Mouse (Mus musculus): ENCODE measurements around the gene Itgb7. TPM values are rescaled to one million over a fixed set of nuclear protein-coding genes. Genes with fewer than 3 reads are reported as not detected.

Gene Itgb7
- polyA plus RNA-seq, 1 experiment, result 2.0 TPM

- no peak overlapping the region for H3K4me2 ChIP-seq (ENCODE audit: low read depth)
- no peaks in the 10 kb centered on the region for H3K27me3 ChIP-seq (ENCODE audit: control insufficient read depth, insufficient read depth, insufficient read length)
- H3K79me2 ChIP-seq (ENCODE audit: control insufficient read depth, insufficient read depth), result no peaks in the 10 kb centered on the region
- no peak overlapping the region for H3K4me3 ChIP-seq
- H3ac ChIP-seq (ENCODE audit: control insufficient read depth, insufficient read length), result no peak overlapping the region
- no peak for TF ChIP-seq REST (IDR thresholded peaks at IDR 0.05; ENCODE audit: insufficient read depth, insufficient read length)
- TF ChIP-seq POLR2A (IDR thresholded peaks at IDR 0.05; ENCODE audit: insufficient read length, low read depth), result no peak
- TF ChIP-seq MYOG (IDR thresholded peaks at IDR 0.05; ENCODE audit: control insufficient read depth in 1 of 3, insufficient read depth in 1 of 3, insufficient read length in 2 of 3, low read depth in 2 of 3), result no peak
- no peak for TF ChIP-seq E2F4 (IDR thresholded peaks at IDR 0.05; ENCODE audit: insufficient read depth)
- TF ChIP-seq MAX (IDR thresholded peaks at IDR 0.05; ENCODE audit: low read depth), result no peak
- TF ChIP-seq MYOD1 (IDR thresholded peaks at IDR 0.05; ENCODE audit: control insufficient read depth in 1 of 3, insufficient read length in 2 of 3, low read depth in 2 of 3), result no peak
- TF ChIP-seq POLR2AphosphoS2 (IDR thresholded peaks at IDR 0.05; ENCODE audit: insufficient read length, low read depth), result no peak
- H3K36me3 ChIP-seq (ENCODE audit: control insufficient read depth, insufficient read depth), result no peaks in the 10 kb centered on the region
Measured at GRCm38 (mm10) chr15:102175736-102176319, 55.9 kb downstream of the Itgb7 start.

- H3ac ChIP-seq (ENCODE audit: control insufficient read depth, insufficient read length), result no peak overlapping the region
- no peaks in the 10 kb centered on the region for H3K27me3 ChIP-seq (ENCODE audit: control insufficient read depth, insufficient read depth, insufficient read length)
- H3K4me2 ChIP-seq (ENCODE audit: low read depth), result no peak overlapping the region
- no peaks in the 10 kb centered on the region for H3K79me2 ChIP-seq (ENCODE audit: control insufficient read depth, insufficient read depth)
- no peak overlapping the region for H3K4me3 ChIP-seq
- H3K36me3 ChIP-seq (ENCODE audit: control insufficient read depth, insufficient read depth), result no peaks in the 10 kb centered on the region
- no peak for TF ChIP-seq E2F4 (IDR thresholded peaks at IDR 0.05; ENCODE audit: insufficient read depth)
- no peak for TF ChIP-seq MAX (IDR thresholded peaks at IDR 0.05; ENCODE audit: low read depth)
- no peak for TF ChIP-seq CEBPB (IDR thresholded peaks at IDR 0.05; ENCODE audit: insufficient read depth, poor library complexity, severe bottlenecking)
- TF ChIP-seq TCF12 (IDR thresholded peaks at IDR 0.05; ENCODE audit: insufficient read depth, poor library complexity, severe bottlenecking), result no peak
- no peak for TF ChIP-seq TCF3 (IDR thresholded peaks at IDR 0.05; ENCODE audit: insufficient read length, low read depth)
- no peak for TF ChIP-seq USF1 (IDR thresholded peaks at IDR 0.05; ENCODE audit: low read depth)
- TF ChIP-seq POLR2A (IDR thresholded peaks at IDR 0.05; ENCODE audit: insufficient read length, low read depth), result no peak
Measured at GRCm38 (mm10) chr15:102173581-102173980, 58.2 kb downstream of the Itgb7 start.

GRCm38 (mm10) chr15:102169064-102169463 lies 62.7 kb downstream of the Itgb7 start:
- no peak overlapping the region for H3K4me2 ChIP-seq (ENCODE audit: low read depth)
- no peaks in the 10 kb centered on the region for H3K79me2 ChIP-seq (ENCODE audit: control insufficient read depth, insufficient read depth)
- TF ChIP-seq TCF3 (IDR thresholded peaks at IDR 0.05; ENCODE audit: insufficient read length, low read depth) (no peak), TCF12 (IDR thresholded peaks at IDR 0.05; ENCODE audit: insufficient read depth, poor library complexity, severe bottlenecking) (no peak), POLR2A (IDR thresholded peaks at IDR 0.05; ENCODE audit: insufficient read length, low read depth) (no peak), E2F4 (IDR thresholded peaks at IDR 0.05; ENCODE audit: insufficient read depth) (no peak), REST (IDR thresholded peaks at IDR 0.05; ENCODE audit: insufficient read depth, insufficient read length) (no peak), MAX (IDR thresholded peaks at IDR 0.05; ENCODE audit: low read depth) (no peak), MYOG (IDR thresholded peaks at IDR 0.05; ENCODE audit: control insufficient read depth in 1 of 3, insufficient read depth in 1 of 3, insufficient read length in 2 of 3, low read depth in 2 of 3) (no peak), USF1 (IDR thresholded peaks at IDR 0.05; ENCODE audit: low read depth) (no peak), POLR2AphosphoS2 (IDR thresholded peaks at IDR 0.05; ENCODE audit: insufficient read length, low read depth) (no peak), SRF (IDR thresholded peaks at IDR 0.05; ENCODE audit: control insufficient read depth, insufficient read length, low read depth) (no peak), CEBPB (IDR thresholded peaks at IDR 0.05; ENCODE audit: insufficient read depth, poor library complexity, severe bottlenecking) (no peak), MYOD1 (IDR thresholded peaks at IDR 0.05; ENCODE audit: control insufficient read depth in 1 of 3, insufficient read length in 2 of 3, low read depth in 2 of 3) (no peak)
- no peak overlapping the region for H3ac ChIP-seq (ENCODE audit: control insufficient read depth, insufficient read length)
- no peaks in the 10 kb centered on the region for H3K36me3 ChIP-seq (ENCODE audit: control insufficient read depth, insufficient read depth)
- H3K4me3 ChIP-seq, result no peak overlapping the region
- H3K27me3 ChIP-seq (ENCODE audit: control insufficient read depth, insufficient read depth, insufficient read length), result no peaks in the 10 kb centered on the region

DNA sequence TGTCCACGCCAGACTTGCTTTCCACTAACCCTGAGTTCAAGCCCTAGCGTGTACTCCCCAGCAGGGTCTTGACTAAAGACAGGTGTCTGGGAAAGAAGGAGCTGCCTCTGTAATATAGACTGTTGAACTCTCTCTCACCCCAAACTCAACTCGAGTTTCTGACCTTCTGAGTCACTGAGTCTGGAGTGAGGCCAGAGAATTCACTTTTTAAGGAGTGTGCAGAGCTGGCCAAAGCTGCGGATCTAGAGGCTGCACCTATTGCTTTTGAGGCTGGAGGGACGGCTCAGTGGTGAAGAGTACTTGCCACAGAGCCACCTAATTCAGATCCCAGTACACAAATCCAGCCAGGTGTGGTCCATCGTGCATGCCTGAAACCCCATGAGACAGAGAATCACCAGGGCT lies 64.1 kb downstream of the Itgb7 start:
- H3K36me3 ChIP-seq (ENCODE audit: control insufficient read depth, insufficient read depth), result no peaks in the 10 kb centered on the region
- H3K4me3 ChIP-seq, result no peak overlapping the region
- TF ChIP-seq MYOG (IDR thresholded peaks at IDR 0.05; ENCODE audit: control insufficient read depth in 1 of 3, insufficient read depth in 1 of 3, insufficient read length in 2 of 3, low read depth in 2 of 3), result peak in 1 of 3 experiments; percentile 26
- no peak for TF ChIP-seq TCF12 (IDR thresholded peaks at IDR 0.05; ENCODE audit: insufficient read depth, poor library complexity, severe bottlenecking)
- TF ChIP-seq SRF (IDR thresholded peaks at IDR 0.05; ENCODE audit: control insufficient read depth, insufficient read length, low read depth), result no peak
- TF ChIP-seq POLR2AphosphoS2 (IDR thresholded peaks at IDR 0.05; ENCODE audit: insufficient read length, low read depth), result no peak
- no peak for TF ChIP-seq USF1 (IDR thresholded peaks at IDR 0.05; ENCODE audit: low read depth)
- TF ChIP-seq E2F4 (IDR thresholded peaks at IDR 0.05; ENCODE audit: insufficient read depth), result no peak
- no peak for TF ChIP-seq MAX (IDR thresholded peaks at IDR 0.05; ENCODE audit: low read depth)
- TF ChIP-seq TCF3 (IDR thresholded peaks at IDR 0.05; ENCODE audit: insufficient read length, low read depth), result no peak
- TF ChIP-seq POLR2A (IDR thresholded peaks at IDR 0.05; ENCODE audit: insufficient read length, low read depth), result no peak
- TF ChIP-seq REST (IDR thresholded peaks at IDR 0.05; ENCODE audit: insufficient read depth, insufficient read length), result no peak
- TF ChIP-seq CEBPB (IDR thresholded peaks at IDR 0.05; ENCODE audit: insufficient read depth, poor library complexity, severe bottlenecking), result no peak
- TF ChIP-seq MYOD1 (IDR thresholded peaks at IDR 0.05; ENCODE audit: control insufficient read depth in 1 of 3, insufficient read length in 2 of 3, low read depth in 2 of 3), result peak in 2 of 3 experiments; percentile 61
- no peak overlapping the region for H3ac ChIP-seq (ENCODE audit: control insufficient read depth, insufficient read length)
- H3K27me3 ChIP-seq (ENCODE audit: control insufficient read depth, insufficient read depth, insufficient read length), result no peaks in the 10 kb centered on the region
- H3K4me2 ChIP-seq (ENCODE audit: low read depth), result peak overlapping the region; percentile 55
- H3K79me2 ChIP-seq (ENCODE audit: control insufficient read depth, insufficient read depth), result no peaks in the 10 kb centered on the region

Other genes with a start within 250 kb of the Itgb7 start
- gene Krt8, start 227.5 kb downstream of the Itgb7 start, polyA plus RNA-seq (2012; fragmentation: generic; extraction: Trizol), result 0.16 TPM
- gene Krt18, start 203.8 kb downstream of the Itgb7 start, polyA plus RNA-seq (2012; fragmentation: generic; extraction: Trizol), result not detected
- gene Eif4b, start 158.2 kb downstream of the Itgb7 start, polyA plus RNA-seq (2012; fragmentation: generic; extraction: Trizol), result 266 TPM
- gene Tns2, start 131.5 kb downstream of the Itgb7 start, polyA plus RNA-seq (2012; fragmentation: generic; extraction: Trizol), result 128 TPM
- gene Spryd3, start 95.7 kb downstream of the Itgb7 start, polyA plus RNA-seq (2012; fragmentation: generic; extraction: Trizol), result 51.0 TPM
- gene Igfbp6, start 87.6 kb downstream of the Itgb7 start, polyA plus RNA-seq (2012; fragmentation: generic; extraction: Trizol), result 182 TPM
- 0.43 TPM for gene Soat2, start 81.4 kb downstream of the Itgb7 start, polyA plus RNA-seq (2012; fragmentation: generic; extraction: Trizol)
- gene Zfp740, start 28.7 kb downstream of the Itgb7 start, polyA plus RNA-seq (2012; fragmentation: generic; extraction: Trizol), result 42.3 TPM
- 18.8 TPM for gene Csad, start 27.2 kb downstream of the Itgb7 start, polyA plus RNA-seq (2012; fragmentation: generic; extraction: Trizol)
- gene Rarg, start 25.6 kb upstream of the Itgb7 start, polyA plus RNA-seq (2012; fragmentation: generic; extraction: Trizol), result 63.8 TPM
- gene Gm9918, start 38.6 kb upstream of the Itgb7 start, polyA plus RNA-seq (2012; fragmentation: generic; extraction: Trizol), result not detected
- 83.3 TPM for gene Mfsd5, start 47.5 kb upstream of the Itgb7 start, polyA plus RNA-seq (2012; fragmentation: generic; extraction: Trizol)
- 16.7 TPM for gene Espl1, start 64.3 kb upstream of the Itgb7 start, polyA plus RNA-seq (2012; fragmentation: generic; extraction: Trizol)
- 476 TPM for gene Pfdn5, start 94.2 kb upstream of the Itgb7 start, polyA plus RNA-seq (2012; fragmentation: generic; extraction: Trizol)
- gene Myg1, start 99.8 kb upstream of the Itgb7 start, polyA plus RNA-seq (2012; fragmentation: generic; extraction: Trizol), result 97.0 TPM
- 57.5 TPM for gene Aaas, start 118.8 kb upstream of the Itgb7 start, polyA plus RNA-seq (2012; fragmentation: generic; extraction: Trizol)
- 0.24 TPM for gene Sp7, start 135.2 kb upstream of the Itgb7 start, polyA plus RNA-seq (2012; fragmentation: generic; extraction: Trizol)
- gene Sp1, start 174.2 kb upstream of the Itgb7 start, polyA plus RNA-seq (2012; fragmentation: generic; extraction: Trizol), result 11.7 TPM
- 0.32 TPM for gene Amhr2, start 213.4 kb upstream of the Itgb7 start, polyA plus RNA-seq (2012; fragmentation: generic; extraction: Trizol)
- 92.9 TPM for gene Prr13, start 227.1 kb upstream of the Itgb7 start, polyA plus RNA-seq (2012; fragmentation: generic; extraction: Trizol)
- gene Pcbp2, start 238.6 kb upstream of the Itgb7 start, polyA plus RNA-seq (2012; fragmentation: generic; extraction: Trizol), result 892 TPM